Mouse (Mus musculus): ENCODE data around the gene Por.

GRCm38 (mm10) chr5:135707039-135707438 lies 37.2 kb downstream of the Por start:
- no peak for TF ChIP-seq POLR2A (IDR thresholded peaks at IDR 0.05; ENCODE audit: extremely low read depth, insufficient read depth, low read length)
- TF ChIP-seq CTCF (IDR thresholded peaks at IDR 0.05; ENCODE audit: low read depth, low read length): no peak

All from liver, adult 2 months (tissue).